Mouse (Mus musculus) olfactory bulb, adult 2 months (tissue): ENCODE measurements at regions not wholly inside any gene's neighbourhood (a gene's known extent, or its start where the extent isn't known, plus 50 kb on each side); places are given as distances from the start of the nearest gene placed in this dataset.

Source experiments
- H3K27ac ChIP-seq: fragments of 200-500 bp; 2 replicates; pipeline ENCODE4 v1.5.1; 2012; ENCODE audit warnings: low read depth, low read length; ENCODE audit not compliant: insufficient read depth
- H3K4me1 ChIP-seq: fragments of 200-500 bp; 2 replicates; pipeline ENCODE4 v1.6.1; 2012; ENCODE audit warnings: low read length; ENCODE audit not compliant: control insufficient read depth, insufficient read depth
- H3K4me3 ChIP-seq: fragments of 200-500 bp; 2 replicates; pipeline ENCODE4 v1.5.1; 2012; ENCODE audit warnings: mild to moderate bottlenecking, low read depth, low read length, moderate library complexity; ENCODE audit not compliant: insufficient read depth
- CTCF ChIP-seq: fragments of 200-500 bp; IDR thresholded peaks from 2 replicates; pipeline ENCODE4 v1.5.1; 2012; ENCODE audit warnings: low read depth, mild to moderate bottlenecking, low read length, moderate library complexity; ENCODE audit not compliant: insufficient read depth
- POLR2A ChIP-seq: fragments of 200-500 bp; IDR thresholded peaks from 2 replicates; pipeline ENCODE4 v1.6.1; 2012; ENCODE audit warnings: mild to moderate bottlenecking, low read depth, low read length, moderate library complexity; ENCODE audit not compliant: insufficient read depth
- WGBS: fragments of 180-500 bp; shearing (Covaris S2); methylation state at CpG from one replicate; pipeline ENCODE4 v1.1.7; 2018; 5-methylcytosine and 5-hydroxymethylcytosine counted together

- TF ChIP-seq POLR2A: no peak
- TF ChIP-seq CTCF: peak; percentile 67; the same call in 1 of the 2 replicates
- 47% methylated on average over 8 of the region's 8 CpGs for WGBS
- Histone ChIP-seq H3K4me3 (no peak overlapping the region), H3K27ac (no peak overlapping the region), H3K4me1 (no peaks in the 10 kb centered on the region)
Measured at GRCm38 (mm10) chr7:135792918-135793317, 76.8 kb upstream of the Mki67 start.

GRCm38 (mm10) chr7:135794238-135794637 lies 78.1 kb upstream of the Mki67 start:
- TF ChIP-seq POLR2A (no peak), CTCF (no peak)
- H3K4me3 ChIP-seq: no peak overlapping the region
- no peaks in the 10 kb centered on the region for H3K4me1 ChIP-seq
- H3K27ac ChIP-seq: no peak overlapping the region
- 67% methylated on average over 7 of the region's 7 CpGs for WGBS

- Histone ChIP-seq H3K27ac (no peak overlapping the region), H3K4me1 (no peaks in the 10 kb centered on the region), H3K4me3 (no peak overlapping the region)
- WGBS: 83% methylated on average over 2 of the region's 2 CpGs
- no peak for TF ChIP-seq CTCF
- TF ChIP-seq POLR2A: no peak
Measured at GRCm38 (mm10) chr7:135794679-135795078, 78.5 kb upstream of the Mki67 start.

- WGBS: 42% methylated on average over 2 of the region's 2 CpGs
- no peak overlapping the region for H3K27ac ChIP-seq
- no peak for TF ChIP-seq CTCF
- TF ChIP-seq POLR2A: no peak
- 0 out of 2 replicates have a peak, but pooled peaks cover 4% of the 10 kb centered on the region for H3K4me1 ChIP-seq
- no peak overlapping the region for H3K4me3 ChIP-seq
Measured at GRCm38 (mm10) chr7:135798441-135798840, 82.3 kb upstream of the Mki67 start.

GRCm38 (mm10) chr7:135802598-135803121 lies 86.5 kb upstream of the Mki67 start:
- no peak overlapping the region for H3K27ac ChIP-seq
- 0 out of 2 replicates have a peak, but pooled peaks cover 4% of the 10 kb centered on the region for H3K4me1 ChIP-seq
- no peak overlapping the region for H3K4me3 ChIP-seq
- WGBS: 34% methylated on average over 15 of the region's 15 CpGs
- TF ChIP-seq CTCF (no peak), POLR2A (no peak)

GRCm38 (mm10) chr7:135804730-135805129 lies 88.6 kb upstream of the Mki67 start:
- Histone ChIP-seq H3K27ac (no peak overlapping the region), H3K4me1 (0 out of 2 replicates have a peak, but pooled peaks cover 4% of the 10 kb centered on the region), H3K4me3 (no peak overlapping the region)
- TF ChIP-seq CTCF: no peak
- no peak for TF ChIP-seq POLR2A
- 65% methylated on average over 7 of the region's 7 CpGs for WGBS

GRCm38 (mm10) chr7:135806139-135806538 lies 90.0 kb upstream of the Mki67 start:
- WGBS: 96% methylated on average over 8 of the region's 8 CpGs

GRCm38 (mm10) chr7:135806673-135807072 lies 90.5 kb upstream of the Mki67 start:
- Histone ChIP-seq H3K4me1 (0 out of 2 replicates have a peak, but pooled peaks cover 4% of the 10 kb centered on the region), H3K4me3 (no peak overlapping the region), H3K27ac (no peak overlapping the region)
- WGBS: 95% methylated on average over 7 of the region's 7 CpGs
- no peak for TF ChIP-seq CTCF
- TF ChIP-seq POLR2A: no peak

More at GRCm38 (mm10) chr7:135806139-135806538, 90.0 kb upstream of the Mki67 start:
- no peak overlapping the region for H3K27ac ChIP-seq
- TF ChIP-seq CTCF: no peak
- TF ChIP-seq POLR2A: no peak
- H3K4me1 ChIP-seq: 0 out of 2 replicates have a peak, but pooled peaks cover 4% of the 10 kb centered on the region
- H3K4me3 ChIP-seq: no peak overlapping the region

GRCm38 (mm10) chr7:135809167-135809566 lies 93.0 kb upstream of the Mki67 start:
- Histone ChIP-seq H3K4me3 (no peak overlapping the region), H3K27ac (no peak overlapping the region), H3K4me1 (no peaks in the 10 kb centered on the region)
- TF ChIP-seq CTCF (no peak), POLR2A (no peak)
- WGBS: 88% methylated on average over 10 of the region's 10 CpGs
